Mouse (Mus musculus): Measurements from ENCODE around the gene Arhgef7.

Arhgef7 gene

GRCm38 (mm10) chr8:11767213-11767840 is 39.8 kb downstream of the Arhgef7 start:
- no peak for DNase-seq (ENCODE audit: low spot score)

GRCm38 (mm10) chr8:11770001-11770400 is 42.5 kb downstream of the Arhgef7 start:
- no peak for DNase-seq (ENCODE audit: low spot score)

- DNase-seq (ENCODE audit: low spot score): no peak
These were observed 43.1 kb downstream of the Arhgef7 start for GRCm38 (mm10) chr8:11770521-11771080.

GRCm38 (mm10) chr8:11771608-11772007 is 44.1 kb downstream of the Arhgef7 start:
- DNase-seq (ENCODE audit: low spot score): no peak

GRCm38 (mm10) chr8:11774195-11775076 is 46.9 kb downstream of the Arhgef7 start:
- DNase-seq (ENCODE audit: low spot score): no peak

- DNase-seq (ENCODE audit: low spot score): no peak
These were observed 48.4 kb downstream of the Arhgef7 start for GRCm38 (mm10) chr8:11775889-11776288.

- DNase-seq (ENCODE audit: low spot score): no peak
These were observed 49.1 kb downstream of the Arhgef7 start for GRCm38 (mm10) chr8:11776451-11777180.

- no peak for DNase-seq (ENCODE audit: low spot score)
These were observed 49.7 kb downstream of the Arhgef7 start for GRCm38 (mm10) chr8:11777201-11777600.

- DNase-seq (ENCODE audit: low spot score): no peak
These were observed 51.3 kb downstream of the Arhgef7 start for GRCm38 (mm10) chr8:11778646-11779433.

- DNase-seq (ENCODE audit: low spot score): no peak
These were observed 52.5 kb downstream of the Arhgef7 start for GRCm38 (mm10) chr8:11779844-11780634.

GRCm38 (mm10) chr8:11780641-11781040 is 53.1 kb downstream of the Arhgef7 start:
- DNase-seq (ENCODE audit: low spot score): no peak

GRCm38 (mm10) chr8:11782607-11783006 is 55.1 kb downstream of the Arhgef7 start:
- DNase-seq (ENCODE audit: low spot score): no peak

- DNase-seq (ENCODE audit: low spot score): no peak
These were observed 56.5 kb downstream of the Arhgef7 start for GRCm38 (mm10) chr8:11783861-11784594.

GRCm38 (mm10) chr8:11785121-11785520 is 57.6 kb downstream of the Arhgef7 start:
- DNase-seq (ENCODE audit: low spot score): no peak

- DNase-seq (ENCODE audit: low spot score): no peak
These were observed 58.1 kb downstream of the Arhgef7 start for GRCm38 (mm10) chr8:11785539-11786046.

- DNase-seq (ENCODE audit: low spot score): peak; percentile 25
These were observed 60.7 kb downstream of the Arhgef7 start for GRCm38 (mm10) chr8:11788252-11788651.

GRCm38 (mm10) chr8:11789168-11789567 is 61.6 kb downstream of the Arhgef7 start:
- no peak for DNase-seq (ENCODE audit: low spot score)

- DNase-seq (ENCODE audit: low spot score): no peak
These were observed 67.4 kb downstream of the Arhgef7 start for GRCm38 (mm10) chr8:11794956-11795355.

- no peak for DNase-seq (ENCODE audit: low spot score)
These were observed 69.6 kb downstream of the Arhgef7 start for GRCm38 (mm10) chr8:11797128-11797527.

All from T-cell, adult 2 months (primary cell).